In genomic region chr16:28593075-28593915, GRCm38 (mm10) we compare ENCODE assay signal across 8 mouse cellular contexts.
DNase-seq lines count a peak whose midpoint lies in the region; ATAC-seq and TF ChIP-seq lines count a peak whose summit lies in the region.

No protein-coding gene starts in this region.

- peak; percentile 81 for TF ChIP-seq CTCF in lung, embryonic 14.5 days (IDR thresholded peaks at IDR 0.05; ENCODE audit: low read depth)

- H3K27me3 ChIP-seq in hindbrain, embryonic 10.5 days (ENCODE audit: insufficient read depth, poor library complexity, severe bottlenecking), result no peaks in the 10 kb centered on the region; the same call in 1 of the 2 replicates
- no peaks in the 10 kb centered on the region for H3K27me3 ChIP-seq in lung, embryonic 14.5 days (ENCODE audit: insufficient read depth, low read length)

- no peaks in the 10 kb centered on the region for H3K36me3 ChIP-seq in hindbrain, embryonic 10.5 days
- no peaks in the 10 kb centered on the region for H3K36me3 ChIP-seq in lung, embryonic 14.5 days (ENCODE audit: insufficient read depth)

- H3K9ac ChIP-seq in lung, embryonic 14.5 days, result no peak overlapping the region; the same call in 1 of the 2 replicates

- H3K4me1 ChIP-seq in hindbrain, embryonic 10.5 days (replicated peaks), result 0 out of 2 replicates have a peak, but pooled peaks cover 2% of the 10 kb centered on the region
- H3K4me1 ChIP-seq in lung, embryonic 14.5 days (ENCODE audit: insufficient read depth), result no peaks in the 10 kb centered on the region

- H3K4me2 ChIP-seq in lung, embryonic 14.5 days, result peak overlapping the region; percentile 56

- H3K4me3 ChIP-seq in hindbrain, embryonic 10.5 days, result peak overlapping the region; percentile 42
- H3K4me3 ChIP-seq in lung, embryonic 14.5 days (ENCODE audit: low read depth, low read length), result peak overlapping the region; percentile 19; the same call in 1 of the 2 replicates

- ATAC-seq in lung, embryonic 14.5 days (ENCODE audit: insufficient read depth), result peak; percentile 82; the same call in 1 of the 2 replicates

- no peak overlapping the region for H3K27ac ChIP-seq in hindbrain, embryonic 10.5 days
- no peak overlapping the region for H3K27ac ChIP-seq in lung, embryonic 14.5 days (ENCODE audit: low read depth)

- H3K9me3 ChIP-seq in hindbrain, embryonic 10.5 days, result no peaks in the 10 kb centered on the region
- no peaks in the 10 kb centered on the region for H3K9me3 ChIP-seq in lung, embryonic 14.5 days (ENCODE audit: low read depth, low read length)

- DNase-seq in R1 (ENCODE audit: low read depth, low spot score), result peak; percentile 73
- peak; percentile 79 for DNase-seq in cerebellum, adult 9-10 months
- peak; percentile 41 to 72 for DNase-seq in frontal cortex, postnatal 10 days (ENCODE audit: low spot score in 2 of 2)
- DNase-seq in hindbrain, embryonic 10.5 days (ENCODE audit: low spot score), result peak; percentile 66
- peak; percentile 52 for DNase-seq in layer of hippocampus, adult 9-10 months (ENCODE audit: low spot score)
- peak; percentile 94 for DNase-seq in lung, embryonic 14.5 days
- peak; percentile 86 for DNase-seq in retina, postnatal 1 day
- no peak for DNase-seq in natural killer cell, adult 2 months (ENCODE audit: low spot score in 2 of 2)

- WGBS in hindbrain, embryonic 10.5 days, result 31% methylated on average over 26 of the region's 26 CpGs
- WGBS in lung, embryonic 14.5 days, result 25% methylated on average over 26 of the region's 26 CpGs

Comparison
In these comparisons a context has a peak if more than half of its experiments do, and no peak if none do; other contexts are left out.
1. DNase-seq: peak in R1 (single experiment), cerebellum, adult 9-10 months (single experiment), frontal cortex, postnatal 10 days (2 of 2), hindbrain, embryonic 10.5 days (single experiment), layer of hippocampus, adult 9-10 months (single experiment), lung, embryonic 14.5 days (single experiment) and retina, postnatal 1 day (single experiment); none in natural killer cell, adult 2 months (0 of 2).